11 mouse cellular contexts compared by ENCODE assay signal in genomic region chr2:150218363-150218725, GRCm38 (mm10). TPM values are rescaled to one million over a fixed set of nuclear protein-coding genes. Genes with fewer than 3 reads are reported as not detected.
DNase-seq lines count a peak whose midpoint lies in the region; ATAC-seq and TF ChIP-seq lines count a peak whose summit lies in the region.
"Not testable (repeated sequence)": the region's sequence is repeated elsewhere in the genome, so short reads cannot be mapped to it uniquely, and the experiment has no call there.
"Had no signal": no experiment of that assay in that cellular context is flagged by ENCODE, and none has a peak within 500 bp of the region (broad histone marks: within the 10 kb centered on the region; RNA-seq: fewer than 3 reads in every experiment).

No protein-coding gene starts in this region.

- 23% methylated on average over 4 of the region's 4 CpGs for WGBS in embryonic facial prominence, embryonic 10.5 days
- 2% methylated on average over 3 of the region's 4 CpGs for WGBS in forebrain, postnatal 0 days
- 21% methylated on average over 3 of the region's 4 CpGs for WGBS in hindbrain, embryonic 11.5 days
- WGBS in kidney, embryonic 15.5 days, result 12% methylated on average over 4 of the region's 4 CpGs
- 19% methylated on average over 4 of the region's 4 CpGs for WGBS in liver, embryonic 13.5 days (ENCODE audit: insufficient replicate concordance)
- WGBS in midbrain, embryonic 11.5 days, result 1% methylated on average over 3 of the region's 4 CpGs
- WGBS in olfactory bulb, adult 2 months, result 11% methylated on average over 4 of the region's 4 CpGs

- not testable (repeated sequence) for TF ChIP-seq CTCF in forebrain, postnatal 0 days (IDR thresholded peaks at IDR 0.05; ENCODE audit: low read depth); olfactory bulb, adult 2 months (IDR thresholded peaks at IDR 0.05; ENCODE audit: insufficient read depth, low read depth, low read length)

- H3K27ac ChIP-seq in embryonic facial prominence, embryonic 10.5 days (replicated peaks), result peak overlapping the region; percentile 82
- H3K27ac ChIP-seq in forebrain, postnatal 0 days (ENCODE audit: low read depth, low read length); hindbrain, embryonic 11.5 days (ENCODE audit: low read depth, low read length); liver, embryonic 13.5 days; midbrain, embryonic 11.5 days (ENCODE audit: low read depth, low read length); olfactory bulb, adult 2 months (ENCODE audit: insufficient read depth, low read depth, low read length): not testable (repeated sequence)
- H3K27ac ChIP-seq in kidney, embryonic 15.5 days, result peak overlapping the region; percentile 82

- DNase-seq in embryonic facial prominence, embryonic 10.5 days (ENCODE audit: low spot score); forebrain, postnatal 0 days; hindbrain, embryonic 11.5 days (ENCODE audit: low spot score); liver, embryonic 13.5 days; midbrain, embryonic 11.5 days (ENCODE audit: low spot score, missing footprints): not testable (repeated sequence)

- not testable (repeated sequence) for ATAC-seq in forebrain, postnatal 0 days; kidney, embryonic 15.5 days (replicated peaks; ENCODE audit: low FRiP score); midbrain, embryonic 11.5 days (ENCODE audit: low FRiP score)
- ATAC-seq in hindbrain, embryonic 11.5 days (ENCODE audit: low FRiP score), result peak; percentile 20; the same call in 1 of the 2 replicates
- ATAC-seq in liver, embryonic 13.5 days (ENCODE audit: low read depth), result 0 out of 2 replicates have a peak, but pooled peaks have one; percentile 7

- H3K9ac ChIP-seq in forebrain, postnatal 0 days, result peak overlapping the region; percentile 47
- H3K9ac ChIP-seq in hindbrain, embryonic 11.5 days (ENCODE audit: low read depth, low read length), result 0 out of 2 replicates have a peak overlapping the region, but pooled peaks have one; percentile 27
- 0 out of 2 replicates have a peak overlapping the region, but pooled peaks have one; percentile 33 for H3K9ac ChIP-seq in kidney, embryonic 15.5 days
- not testable (repeated sequence) for H3K9ac ChIP-seq in liver, embryonic 13.5 days
- H3K9ac ChIP-seq in midbrain, embryonic 11.5 days (ENCODE audit: low read length), result peak overlapping the region; percentile 47

- TF ChIP-seq POLR2A in olfactory bulb, adult 2 months (IDR thresholded peaks at IDR 0.05; ENCODE audit: insufficient read depth, low read depth, low read length), result not testable (repeated sequence)

- H3K4me1 ChIP-seq in embryonic facial prominence, embryonic 10.5 days; forebrain, postnatal 0 days (ENCODE audit: insufficient read depth); hindbrain, embryonic 11.5 days (replicated peaks; ENCODE audit: control insufficient read depth, insufficient read depth, low read length); kidney, embryonic 15.5 days; liver, embryonic 13.5 days (replicated peaks); midbrain, embryonic 11.5 days (ENCODE audit: control insufficient read depth, insufficient read depth, low read length); olfactory bulb, adult 2 months (ENCODE audit: control insufficient read depth, insufficient read depth, low read length): not testable (repeated sequence)

- not testable (repeated sequence) for H3K9me3 ChIP-seq in embryonic facial prominence, embryonic 10.5 days; forebrain, postnatal 0 days (ENCODE audit: low read length); hindbrain, embryonic 11.5 days (ENCODE audit: control insufficient read depth, low read length); kidney, embryonic 15.5 days (replicated peaks); liver, embryonic 13.5 days (replicated peaks); midbrain, embryonic 11.5 days (ENCODE audit: control insufficient read depth, low read length)

- not testable (repeated sequence) for H3K36me3 ChIP-seq in embryonic facial prominence, embryonic 10.5 days (replicated peaks); forebrain, postnatal 0 days (ENCODE audit: insufficient read depth); hindbrain, embryonic 11.5 days (ENCODE audit: control insufficient read depth, insufficient read depth, low read length); kidney, embryonic 15.5 days; liver, embryonic 13.5 days; midbrain, embryonic 11.5 days (ENCODE audit: control insufficient read depth, insufficient read depth, low read length)

- peak overlapping the region; percentile 51 for H3K4me2 ChIP-seq in forebrain, postnatal 0 days (ENCODE audit: low read depth)
- peak overlapping the region; percentile 25 for H3K4me2 ChIP-seq in hindbrain, embryonic 11.5 days (replicated peaks; ENCODE audit: low read depth, low read length)
- H3K4me2 ChIP-seq in kidney, embryonic 15.5 days, result peak overlapping the region; percentile 55
- H3K4me2 ChIP-seq in liver, embryonic 13.5 days, result peak overlapping the region; percentile 48
- peak overlapping the region; percentile 38 for H3K4me2 ChIP-seq in midbrain, embryonic 11.5 days

- H3K4me3 ChIP-seq in embryonic facial prominence, embryonic 10.5 days, result peak overlapping the region; percentile 57
- H3K4me3 ChIP-seq in forebrain, postnatal 0 days (ENCODE audit: low read depth, low read length), result peak overlapping the region; percentile 31
- peak overlapping the region; percentile 34 for H3K4me3 ChIP-seq in hindbrain, embryonic 11.5 days (ENCODE audit: low read depth, low read length)
- peak overlapping the region; percentile 49 for H3K4me3 ChIP-seq in kidney, embryonic 15.5 days (replicated peaks)
- peak overlapping the region; percentile 43 for H3K4me3 ChIP-seq in liver, embryonic 13.5 days (replicated peaks)
- peak overlapping the region; percentile 34 for H3K4me3 ChIP-seq in midbrain, embryonic 11.5 days (ENCODE audit: low read depth, low read length)
- H3K4me3 ChIP-seq in olfactory bulb, adult 2 months (ENCODE audit: insufficient read depth, low read depth, low read length), result peak overlapping the region; percentile 53

- H3K27me3 ChIP-seq in embryonic facial prominence, embryonic 10.5 days (replicated peaks; ENCODE audit: low read depth, poor library complexity, severe bottlenecking); forebrain, postnatal 0 days (ENCODE audit: insufficient read depth, low read length); hindbrain, embryonic 11.5 days (ENCODE audit: control insufficient read depth, insufficient read depth, low read length); kidney, embryonic 15.5 days; liver, embryonic 13.5 days; midbrain, embryonic 11.5 days (ENCODE audit: control insufficient read depth, insufficient read depth, low read length): not testable (repeated sequence)

RNA-seq across cellular contexts. Expression of gene Zfp937, which starts 0.5 kb away (rescaled TPM):
- 11.2 and 11.6 TPM in 2 replicates for polyA plus RNA-seq in embryonic facial prominence, embryonic 10.5 days (2016; fragmentation: Nextera tagmentation; extraction: Ambion mirVana)
- total RNA-seq in forebrain, postnatal 0 days (2014; rRNA removed), result 5.8 and 7.4 TPM in 2 replicates
- 4.1 and 6.3 TPM in 2 replicates for polyA plus RNA-seq in forebrain, postnatal 0 days (2015; fragmentation: Nextera tagmentation; extraction: Ambion mirVana)
- polyA plus RNA-seq in hindbrain, embryonic 11.5 days (2014; fragmentation: Nextera tagmentation; extraction: Ambion mirVana), result 11.7 and 13.8 TPM in 2 replicates
- 13.2 and 13.6 TPM in 2 replicates for polyA plus RNA-seq in kidney, embryonic 15.5 days (2015; fragmentation: Nextera tagmentation; extraction: Ambion mirVana)
- polyA plus RNA-seq in liver, embryonic 13.5 days (2015; fragmentation: Nextera tagmentation; extraction: Ambion mirVana), result 1.3 and 1.6 TPM in 2 replicates
- polyA plus RNA-seq in midbrain, embryonic 11.5 days (2014; fragmentation: Nextera tagmentation; extraction: Ambion mirVana), result 9.7 and 10.9 TPM in 2 replicates
- polyA plus RNA-seq in olfactory bulb, adult 2 months (2012; ENCODE audit: insufficient read depth, insufficient read length, low replicate concordance, missing spikeins), result not detected in 2 replicates

RNA-seq across cellular contexts. Expression of gene Gm14139, which starts 36.8 kb away (rescaled TPM):
- not detected in 2 replicates for polyA plus RNA-seq in embryonic facial prominence, embryonic 10.5 days (2016; fragmentation: Nextera tagmentation; extraction: Ambion mirVana)
- total RNA-seq in forebrain, postnatal 0 days (2014; rRNA removed), result 0.33 TPM in 1 of 2 replicates, not detected in the other
- 0.11 TPM in 1 of 2 replicates, not detected in the other for polyA plus RNA-seq in forebrain, postnatal 0 days (2015; fragmentation: Nextera tagmentation; extraction: Ambion mirVana)
- polyA plus RNA-seq in hindbrain, embryonic 11.5 days (2014; fragmentation: Nextera tagmentation; extraction: Ambion mirVana), result not detected in 2 replicates
- not detected in 2 replicates for polyA plus RNA-seq in kidney, embryonic 15.5 days (2015; fragmentation: Nextera tagmentation; extraction: Ambion mirVana)
- 0.10 TPM in 1 of 2 replicates, not detected in the other for polyA plus RNA-seq in liver, embryonic 13.5 days (2015; fragmentation: Nextera tagmentation; extraction: Ambion mirVana)
- polyA plus RNA-seq in midbrain, embryonic 11.5 days (2014; fragmentation: Nextera tagmentation; extraction: Ambion mirVana), result not detected in 2 replicates
- not detected in 2 replicates for polyA plus RNA-seq in olfactory bulb, adult 2 months (2012; ENCODE audit: insufficient read depth, insufficient read length, low replicate concordance, missing spikeins)
- total RNA-seq: common myeloid progenitor, adult 5-6 weeks; layer of hippocampus, postnatal 36 days had no signal

RNA-seq across cellular contexts. Expression of gene Gm21994, which starts 37.0 kb away (rescaled TPM):
- 5.5 and 5.9 TPM in 2 replicates for polyA plus RNA-seq in embryonic facial prominence, embryonic 10.5 days (2016; fragmentation: Nextera tagmentation; extraction: Ambion mirVana)
- total RNA-seq in forebrain, postnatal 0 days (2014; rRNA removed), result 0.90 and 4.5 TPM in 2 replicates
- 2.0 and 2.1 TPM in 2 replicates for polyA plus RNA-seq in forebrain, postnatal 0 days (2015; fragmentation: Nextera tagmentation; extraction: Ambion mirVana)
- 3.1 and 3.6 TPM in 2 replicates for polyA plus RNA-seq in hindbrain, embryonic 11.5 days (2014; fragmentation: Nextera tagmentation; extraction: Ambion mirVana)
- 6.9 and 7.2 TPM in 2 replicates for polyA plus RNA-seq in kidney, embryonic 15.5 days (2015; fragmentation: Nextera tagmentation; extraction: Ambion mirVana)
- polyA plus RNA-seq in liver, embryonic 13.5 days (2015; fragmentation: Nextera tagmentation; extraction: Ambion mirVana), result 1.7 and 1.8 TPM in 2 replicates
- polyA plus RNA-seq in midbrain, embryonic 11.5 days (2014; fragmentation: Nextera tagmentation; extraction: Ambion mirVana), result 2.2 and 2.8 TPM in 2 replicates
- polyA plus RNA-seq in olfactory bulb, adult 2 months (2012; ENCODE audit: insufficient read depth, insufficient read length, low replicate concordance, missing spikeins), result not detected in 2 replicates

RNA-seq across cellular contexts. Expression of gene Gm10770, which starts 38.9 kb away (rescaled TPM):
- polyA plus RNA-seq in embryonic facial prominence, embryonic 10.5 days (2016; fragmentation: Nextera tagmentation; extraction: Ambion mirVana), result not detected in 2 replicates
- total RNA-seq in forebrain, postnatal 0 days (2014; rRNA removed), result not detected in 2 replicates
- not detected in 2 replicates for polyA plus RNA-seq in forebrain, postnatal 0 days (2015; fragmentation: Nextera tagmentation; extraction: Ambion mirVana)
- polyA plus RNA-seq in hindbrain, embryonic 11.5 days (2014; fragmentation: Nextera tagmentation; extraction: Ambion mirVana), result not detected in 2 replicates
- not detected in 2 replicates for polyA plus RNA-seq in kidney, embryonic 15.5 days (2015; fragmentation: Nextera tagmentation; extraction: Ambion mirVana)
- not detected in 2 replicates for polyA plus RNA-seq in liver, embryonic 13.5 days (2015; fragmentation: Nextera tagmentation; extraction: Ambion mirVana)
- polyA plus RNA-seq in midbrain, embryonic 11.5 days (2014; fragmentation: Nextera tagmentation; extraction: Ambion mirVana), result not detected in 2 replicates
- not detected in 2 replicates for polyA plus RNA-seq in olfactory bulb, adult 2 months (2012; ENCODE audit: insufficient read depth, insufficient read length, low replicate concordance, missing spikeins)
- total RNA-seq: adrenal gland, adult 18-20 months; common myeloid progenitor, adult 5-6 weeks; heart, adult 8-10 months; layer of hippocampus, postnatal 36 days had no signal

RNA-seq across cellular contexts. Expression of gene Gm14124, which starts 39.0 kb away (rescaled TPM):
- polyA plus RNA-seq in embryonic facial prominence, embryonic 10.5 days (2016; fragmentation: Nextera tagmentation; extraction: Ambion mirVana), result not detected in 2 replicates
- total RNA-seq in forebrain, postnatal 0 days (2014; rRNA removed), result 0.08 and 0.62 TPM in 2 replicates
- polyA plus RNA-seq in forebrain, postnatal 0 days (2015; fragmentation: Nextera tagmentation; extraction: Ambion mirVana), result not detected in 2 replicates
- not detected in 2 replicates for polyA plus RNA-seq in hindbrain, embryonic 11.5 days (2014; fragmentation: Nextera tagmentation; extraction: Ambion mirVana)
- not detected in 2 replicates for polyA plus RNA-seq in kidney, embryonic 15.5 days (2015; fragmentation: Nextera tagmentation; extraction: Ambion mirVana)
- not detected in 2 replicates for polyA plus RNA-seq in liver, embryonic 13.5 days (2015; fragmentation: Nextera tagmentation; extraction: Ambion mirVana)
- not detected in 2 replicates for polyA plus RNA-seq in midbrain, embryonic 11.5 days (2014; fragmentation: Nextera tagmentation; extraction: Ambion mirVana)
- polyA plus RNA-seq in olfactory bulb, adult 2 months (2012; ENCODE audit: insufficient read depth, insufficient read length, low replicate concordance, missing spikeins), result not detected in 2 replicates
- total RNA-seq: common myeloid progenitor, adult 5-6 weeks had no signal
